Mouse (Mus musculus) testis, postnatal 14 days (tissue): ENCODE results near the gene Tbc1d9.

Experiments
- DNase-seq: peaks from one replicate; pipeline ENCODE4 v3.0.0; 2021; ENCODE audit warnings: low spot score

Gene Tbc1d9

GRCm38 (mm10) chr8:83165235-83165930, at the start of gene Tbc1d9:
Tbc1d9 (plus strand) TSS chr8:83165352.
- peak; percentile 44 for DNase-seq

DNA sequence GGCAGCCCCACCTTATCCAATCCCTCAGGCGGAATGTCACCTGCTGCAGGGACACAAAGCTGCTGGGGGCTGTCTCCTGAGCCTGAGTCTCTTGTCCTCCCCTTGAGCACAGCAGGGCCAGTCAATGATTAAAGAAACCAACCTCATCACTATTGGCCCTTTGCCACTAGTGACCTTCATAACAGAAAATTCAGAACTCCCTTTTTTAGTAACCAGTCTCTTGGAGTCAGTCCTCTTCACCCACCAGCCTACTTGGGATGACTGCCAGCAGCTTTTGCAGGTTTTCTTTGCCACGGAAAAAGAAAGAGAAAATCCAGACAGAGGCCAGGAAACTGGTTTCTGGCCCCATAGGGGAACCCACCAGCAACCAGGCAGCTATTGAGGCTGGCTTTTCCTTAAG, 30.1 kb upstream of the Tbc1d9 start:
- DNase-seq, result peak; percentile 17

GRCm38 (mm10) chr8:83140068-83140467, 25.1 kb upstream of the Tbc1d9 start:
- no peak for DNase-seq

GRCm38 (mm10) chr8:83140701-83141111, 24.4 kb upstream of the Tbc1d9 start:
- no peak for DNase-seq

DNA sequence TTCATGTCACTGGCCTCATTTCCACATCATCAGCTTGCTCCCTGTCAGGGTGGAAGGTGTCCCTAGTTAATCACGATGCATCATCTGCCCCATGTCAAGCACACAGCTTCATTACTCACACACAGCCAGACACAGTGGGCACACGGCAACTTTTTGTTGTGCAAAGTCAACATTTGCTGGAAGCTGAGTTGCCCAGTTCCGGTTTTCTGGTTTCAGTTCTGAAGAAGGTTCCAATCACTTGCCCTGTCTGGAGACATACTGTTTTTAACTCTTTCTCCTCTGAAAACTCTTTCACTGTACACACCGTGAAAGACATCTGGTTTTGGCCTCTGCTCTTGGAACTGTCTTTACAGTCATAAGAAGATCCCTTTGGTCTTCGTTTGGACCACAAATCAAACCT, 23.8 kb upstream of the Tbc1d9 start:
- no peak for DNase-seq

DNA sequence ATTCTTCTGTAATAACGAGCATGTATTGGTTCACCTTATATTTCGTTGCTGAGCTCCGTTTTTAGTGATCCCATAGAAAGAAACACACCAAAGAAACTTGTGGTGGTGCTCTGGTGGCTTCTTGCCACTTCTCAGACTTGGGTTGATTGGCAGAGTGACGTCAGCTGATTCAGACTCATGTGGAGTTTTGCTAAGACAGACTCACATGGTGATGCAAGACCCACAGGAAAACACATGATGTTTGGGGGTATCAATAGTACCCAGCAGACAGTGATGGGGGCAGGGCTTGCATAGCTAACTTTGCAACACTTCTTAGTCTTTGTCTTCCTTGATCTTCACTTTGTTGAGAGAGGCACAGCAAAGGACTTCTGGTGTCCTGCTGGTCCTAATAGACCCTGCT, 20.6 kb upstream of the Tbc1d9 start:
- DNase-seq, result no peak

- DNase-seq, result no peak
Measured at GRCm38 (mm10) chr8:83145421-83145820, 19.7 kb upstream of the Tbc1d9 start.

DNA sequence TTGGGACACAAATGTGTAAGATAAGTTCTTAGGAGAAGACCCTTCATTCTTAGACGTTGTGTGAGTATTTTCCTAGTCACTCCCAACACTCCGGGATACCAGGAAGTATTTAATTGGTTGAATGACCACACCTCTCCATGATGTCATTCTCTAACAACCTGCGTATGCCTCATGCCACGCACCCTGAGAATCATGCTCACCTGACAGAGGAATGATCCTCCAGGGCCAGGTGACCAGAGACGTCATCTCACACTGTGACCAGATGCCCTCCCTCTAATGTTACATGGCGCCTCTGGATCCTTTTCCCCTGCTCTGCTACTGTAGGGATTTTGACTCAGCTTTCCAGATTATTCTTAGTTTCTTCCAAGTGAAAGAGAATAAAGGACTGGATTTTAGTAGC, 16.0 kb upstream of the Tbc1d9 start:
- DNase-seq, result no peak

GRCm38 (mm10) chr8:83152055-83152454, 13.1 kb upstream of the Tbc1d9 start:
- DNase-seq, result no peak

- DNase-seq, result no peak
Measured at GRCm38 (mm10) chr8:83152470-83152869, 12.7 kb upstream of the Tbc1d9 start.

DNA sequence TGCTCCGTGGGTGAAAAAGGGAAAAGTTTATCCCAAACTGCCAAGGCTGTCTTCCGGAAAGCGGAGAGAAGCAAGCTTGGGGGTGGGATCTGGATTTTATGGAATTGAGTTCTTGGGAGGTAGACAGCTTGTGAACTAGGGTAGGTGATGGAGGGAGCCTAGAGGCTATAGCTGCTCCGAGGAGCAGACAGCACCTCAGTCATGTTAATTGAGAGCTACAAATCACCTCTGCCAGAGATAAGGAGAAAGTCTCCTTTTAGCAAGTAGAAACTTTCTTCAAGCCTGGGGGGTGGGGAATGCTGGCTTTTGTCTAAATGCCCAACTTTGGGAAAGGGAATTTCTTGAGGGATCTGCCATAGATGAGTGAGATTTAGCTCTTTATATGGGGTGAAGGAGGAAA, 10.0 kb upstream of the Tbc1d9 start:
- no peak for DNase-seq

DNA sequence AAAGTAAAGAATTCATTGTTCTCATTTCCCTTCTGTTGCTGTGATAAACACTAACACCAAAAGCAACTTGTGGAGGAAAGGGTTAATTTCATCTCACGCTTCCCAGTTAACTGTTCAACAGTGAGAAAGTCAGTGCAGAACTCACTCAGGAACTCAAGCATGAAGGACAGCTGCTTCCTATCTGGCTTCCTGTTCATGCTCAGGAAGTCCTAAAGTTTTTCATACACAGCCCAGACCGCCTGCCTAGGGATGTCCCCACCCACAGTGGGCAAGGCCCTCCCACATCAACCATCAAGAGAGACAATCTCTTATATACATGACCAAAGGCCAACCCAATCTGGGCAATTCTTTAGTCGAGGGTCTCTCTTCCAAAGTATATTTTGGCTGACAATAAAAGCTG, 6.2 kb upstream of the Tbc1d9 start:
- DNase-seq, result no peak

DNA sequence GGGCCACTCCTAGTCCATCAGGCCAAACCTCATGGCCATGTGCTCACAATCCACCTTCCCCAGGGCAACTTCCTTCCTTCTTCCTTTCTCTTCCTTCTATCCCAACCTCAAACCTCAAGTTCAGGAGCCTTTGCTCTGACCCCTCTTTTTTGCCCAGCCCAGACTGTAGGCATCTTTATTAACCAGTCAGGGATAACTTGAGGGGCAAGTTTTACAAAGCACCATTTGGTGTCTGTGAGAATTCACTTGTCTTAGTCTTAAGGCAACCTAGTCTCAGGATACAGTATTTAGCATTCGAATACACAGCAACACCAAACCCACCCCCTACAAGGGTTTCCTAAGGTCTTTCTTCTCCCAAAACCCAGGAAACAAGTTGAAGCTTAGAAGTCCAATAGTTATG, 5.5 kb upstream of the Tbc1d9 start:
- DNase-seq, result no peak

- no peak for DNase-seq
Measured at GRCm38 (mm10) chr8:83160613-83161012, 4.5 kb upstream of the Tbc1d9 start.

GRCm38 (mm10) chr8:83165931-83166867, 1.0 kb downstream of the Tbc1d9 start, which contains the start of gene Gm10645:
Gm10645 (minus strand) TSS chr8:83166170.
- peak; percentile 23 for DNase-seq

DNA sequence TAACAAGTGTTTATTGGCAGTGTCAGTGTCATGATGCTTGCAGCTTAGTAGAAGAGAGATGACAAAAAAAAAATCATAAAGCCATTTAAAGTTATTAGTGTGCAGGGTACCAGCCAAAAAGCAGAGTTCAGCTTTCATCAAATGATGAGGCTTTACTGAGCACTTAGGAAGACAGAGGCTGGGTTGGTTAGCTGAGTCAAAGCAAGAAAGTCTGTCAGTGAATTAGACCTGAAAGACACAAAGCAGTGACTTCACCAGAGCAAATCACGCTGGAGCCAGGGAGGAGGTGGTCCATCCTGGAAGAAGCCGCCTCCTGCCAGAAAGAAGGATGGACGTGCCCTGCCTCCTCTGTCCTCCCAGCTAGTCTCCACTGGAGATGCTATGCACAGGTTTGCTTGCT, 2.8 kb downstream of the Tbc1d9 start:
- no peak for DNase-seq

DNA sequence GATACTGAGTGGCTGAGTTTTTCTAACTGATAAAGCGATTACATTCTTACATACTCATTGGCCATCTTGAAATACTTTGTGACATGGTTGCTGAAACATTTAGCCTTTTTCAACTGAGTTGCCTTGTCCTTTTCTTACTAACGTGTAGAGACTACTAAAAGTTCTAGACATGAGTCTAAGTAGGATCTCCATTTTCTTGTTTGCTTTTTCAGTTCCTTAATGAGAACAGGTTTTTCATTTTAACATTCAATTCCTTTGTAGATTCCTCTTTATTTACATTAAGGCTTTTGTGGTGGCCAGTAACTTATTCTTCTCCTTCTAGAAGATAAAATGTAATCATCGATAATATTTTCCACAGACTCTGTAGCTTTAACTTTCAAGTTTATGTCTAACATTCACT, 4.0 kb downstream of the Tbc1d9 start:
- DNase-seq, result no peak

- no peak for DNase-seq
Measured at GRCm38 (mm10) chr8:83169709-83170108, 4.6 kb downstream of the Tbc1d9 start.

GRCm38 (mm10) chr8:83170894-83171293, 5.7 kb downstream of the Tbc1d9 start:
- DNase-seq, result no peak

DNA sequence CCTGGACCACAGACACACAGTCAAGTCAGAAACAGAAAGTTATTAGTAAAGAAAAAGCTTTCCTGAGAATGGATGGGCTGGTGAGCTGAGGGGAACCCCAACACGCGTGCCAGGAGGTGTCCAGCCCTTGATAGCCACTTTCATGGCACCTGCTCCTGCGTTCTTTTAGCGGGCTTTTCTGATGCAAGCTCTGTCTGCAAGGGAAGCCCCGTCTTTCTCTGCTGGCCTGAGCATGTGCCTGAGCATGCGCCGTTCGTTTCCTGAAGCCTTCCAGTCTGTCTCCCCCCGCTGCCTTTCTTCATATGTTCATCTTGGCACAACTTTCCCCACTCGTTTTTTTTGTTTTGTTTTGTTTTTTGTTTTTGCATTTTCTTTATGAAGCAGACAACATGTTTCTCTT, 10.5 kb downstream of the Tbc1d9 start:
- no peak for DNase-seq

DNA sequence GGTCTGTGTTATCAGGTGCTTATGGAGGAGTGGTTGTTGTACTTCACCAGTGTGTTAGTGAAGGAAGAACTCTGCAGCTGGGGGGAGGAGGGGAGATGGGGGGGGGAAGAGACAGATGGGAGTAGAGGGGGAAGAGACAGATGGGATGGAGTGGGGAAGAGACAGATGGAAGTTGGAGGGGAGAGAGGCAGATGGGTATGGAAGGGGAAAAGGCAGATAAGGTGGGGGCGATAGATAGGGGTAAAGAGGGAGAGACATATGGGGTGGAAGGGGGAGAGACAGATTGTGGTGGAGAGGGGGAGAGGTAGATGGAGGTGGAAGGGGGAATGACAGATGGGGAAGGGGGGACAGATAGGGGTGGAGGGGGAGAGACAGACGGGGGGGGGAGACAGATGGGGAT, 11.6 kb downstream of the Tbc1d9 start:
- no peak for DNase-seq

DNA sequence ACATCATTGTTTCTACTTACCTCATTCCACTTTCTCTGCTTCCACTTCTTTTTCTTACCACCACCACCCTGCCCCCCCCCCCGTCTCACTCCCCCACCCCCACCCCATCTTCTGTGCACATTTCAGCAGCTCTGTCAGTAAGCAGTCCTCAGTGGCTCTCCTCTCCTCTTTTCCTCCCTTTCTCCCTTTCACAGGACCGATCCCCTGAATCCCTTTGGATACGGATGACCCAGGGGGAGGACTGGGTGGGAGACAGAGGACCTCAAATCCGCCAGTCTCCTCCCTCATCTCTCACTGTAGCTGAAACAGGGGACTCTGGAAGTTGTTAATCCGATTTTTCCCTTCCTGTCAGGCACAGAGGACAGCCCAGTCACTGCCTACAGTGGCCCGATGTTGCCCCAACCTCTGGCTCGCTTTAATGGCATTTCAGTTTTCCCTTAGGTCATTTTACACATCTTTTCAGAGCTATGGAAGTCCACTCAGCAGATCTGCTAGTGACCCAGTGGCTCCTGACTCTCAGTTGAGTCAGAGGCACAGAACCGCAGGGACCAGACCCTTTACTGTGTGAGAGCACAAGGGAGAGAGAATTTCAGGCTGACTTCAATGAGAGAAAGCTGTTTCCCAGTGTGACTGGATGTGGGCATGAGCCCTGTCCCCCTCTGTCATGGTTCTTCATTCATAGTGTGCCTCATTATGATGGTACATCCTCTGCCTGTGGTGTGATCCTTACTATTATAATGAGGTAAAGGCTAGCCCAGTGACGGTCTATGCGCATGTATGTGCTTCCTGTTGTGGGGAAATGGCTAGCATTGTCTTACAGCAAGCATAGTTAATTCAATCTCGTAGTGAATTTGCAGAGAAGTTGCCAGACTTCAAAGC, 12.4 kb downstream of the Tbc1d9 start:
- no peak for DNase-seq
